31 mouse cellular contexts compared by ENCODE assay signal in the genomic region with DNA sequence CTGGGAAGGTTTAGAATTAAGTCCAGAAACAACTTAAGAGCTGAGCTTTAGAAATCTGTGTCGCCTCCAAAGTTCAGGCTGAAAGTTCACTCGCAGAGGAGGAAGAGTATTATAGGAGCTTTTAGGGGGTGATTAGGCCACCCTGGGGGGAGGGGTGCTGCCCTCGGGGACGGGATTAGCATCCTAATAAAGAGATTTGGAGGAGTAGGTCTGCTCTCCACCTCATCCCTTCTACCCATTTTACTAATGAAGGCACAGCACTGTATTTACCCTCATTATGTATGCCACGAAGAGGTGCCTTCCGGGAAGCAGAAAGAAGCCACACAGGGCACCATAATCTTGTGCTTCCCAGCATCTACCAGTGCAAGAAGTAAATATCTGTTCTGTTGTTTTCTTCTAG. TPM values are rescaled to one million over a fixed set of nuclear protein-coding genes. Genes with fewer than 3 reads are reported as not detected.
DNase-seq lines count a peak whose midpoint lies in the region; ATAC-seq and TF ChIP-seq lines count a peak whose summit lies in the region.
"Had no signal": no experiment of that assay in that cellular context is flagged by ENCODE, and none has a peak within 500 bp of the region (broad histone marks: within the 10 kb centered on the region; RNA-seq: fewer than 3 reads in every experiment).

No protein-coding gene starts in this region.

- peaks cover 67% of the 10 kb centered on the region for H3K27me3 ChIP-seq in forebrain, embryonic 10.5 days (ENCODE audit: poor library complexity, severe bottlenecking)
- peaks cover 30% of the 10 kb centered on the region for H3K27me3 ChIP-seq in forebrain, embryonic 13.5 days
- H3K27me3 ChIP-seq in midbrain, embryonic 11.5 days (ENCODE audit: control insufficient read depth, insufficient read depth, low read length), result peaks cover 19% of the 10 kb centered on the region; the same call in 1 of the 2 replicates
- peaks cover 8% of the 10 kb centered on the region for H3K27me3 ChIP-seq in midbrain, embryonic 13.5 days
- no peaks in the 10 kb centered on the region for H3K27me3 ChIP-seq in stomach, postnatal 0 days (ENCODE audit: control insufficient read depth, insufficient read depth, low read length)
- H3K27me3 ChIP-seq: forebrain, embryonic 15.5 days; Patski had no signal

- no peak for ATAC-seq in forebrain, embryonic 13.5 days
- ATAC-seq in midbrain, embryonic 11.5 days (ENCODE audit: low FRiP score), result no peak; the same call in 1 of the 2 replicates
- ATAC-seq in midbrain, embryonic 13.5 days, result no peak
- no peak for ATAC-seq in stomach, postnatal 0 days (ENCODE audit: low FRiP score, low TSS enrichment)
- ATAC-seq: activated CD4-positive, CD25-positive, alpha-beta regulatory T cell, adult 4 months; forebrain, embryonic 15.5 days; inflammation-experienced regulatory T-cells, adult 6 months; midbrain, embryonic 15.5 days; Patski had no signal

- no peak for TF ChIP-seq EP300 in stomach, postnatal 0 days (optimal IDR thresholded peaks at IDR 0.05)

- H3K4me1 ChIP-seq in forebrain, embryonic 10.5 days, result peaks cover 28% of the 10 kb centered on the region
- H3K4me1 ChIP-seq in forebrain, embryonic 13.5 days, result peaks cover 11% of the 10 kb centered on the region
- H3K4me1 ChIP-seq in midbrain, embryonic 11.5 days (ENCODE audit: control insufficient read depth, insufficient read depth, low read length), result peaks cover 7% of the 10 kb centered on the region
- peaks cover 35% of the 10 kb centered on the region for H3K4me1 ChIP-seq in midbrain, embryonic 13.5 days (replicated peaks)
- H3K4me1 ChIP-seq in stomach, postnatal 0 days (replicated peaks; ENCODE audit: control insufficient read depth, insufficient read depth), result no peaks in the 10 kb centered on the region
- H3K4me1 ChIP-seq: embryonic facial prominence, embryonic 12.5 days; heart, embryonic 12.5 days had no signal

- H3K4me2 ChIP-seq in forebrain, embryonic 13.5 days, result no peak overlapping the region
- no peak overlapping the region for H3K4me2 ChIP-seq in midbrain, embryonic 11.5 days
- H3K4me2 ChIP-seq in midbrain, embryonic 13.5 days (replicated peaks), result no peak overlapping the region; the same call in 1 of the 2 replicates
- no peak overlapping the region for H3K4me2 ChIP-seq in stomach, postnatal 0 days (replicated peaks; ENCODE audit: low read depth)
- H3K4me2 ChIP-seq: embryonic facial prominence, embryonic 12.5 days; forebrain, embryonic 15.5 days; heart, embryonic 12.5 days; hindbrain, embryonic 12.5 days; limb, embryonic 12.5 days; liver, embryonic 13.5 days; lung, embryonic 14.5 days; midbrain, embryonic 15.5 days had no signal

- no peaks in the 10 kb centered on the region for H3K9me3 ChIP-seq in forebrain, embryonic 10.5 days
- no peaks in the 10 kb centered on the region for H3K9me3 ChIP-seq in forebrain, embryonic 13.5 days (replicated peaks)
- no peaks in the 10 kb centered on the region; the same call in 1 of the 2 replicates for H3K9me3 ChIP-seq in midbrain, embryonic 11.5 days (ENCODE audit: control insufficient read depth, low read length)
- H3K9me3 ChIP-seq in midbrain, embryonic 13.5 days, result no peaks in the 10 kb centered on the region
- H3K9me3 ChIP-seq in stomach, postnatal 0 days (ENCODE audit: control insufficient read depth, low read length), result no peaks in the 10 kb centered on the region
- H3K9me3 ChIP-seq: embryonic facial prominence, embryonic 12.5 days; forebrain, embryonic 15.5 days; G1E; heart, embryonic 12.5 days; hindbrain, embryonic 12.5 days; limb, embryonic 12.5 days; liver, embryonic 13.5 days; midbrain, embryonic 15.5 days had no signal

- 7% methylated on average over 6 of the region's 6 CpGs for WGBS in forebrain, embryonic 10.5 days
- WGBS in forebrain, embryonic 13.5 days, result 5% methylated on average over 6 of the region's 6 CpGs
- 14% methylated on average over 6 of the region's 6 CpGs for WGBS in midbrain, embryonic 11.5 days
- 10% methylated on average over 6 of the region's 6 CpGs for WGBS in midbrain, embryonic 13.5 days
- WGBS in stomach, postnatal 0 days, result 44% methylated on average over 6 of the region's 6 CpGs

- no peak overlapping the region for H3K9ac ChIP-seq in forebrain, embryonic 13.5 days
- no peak overlapping the region for H3K9ac ChIP-seq in midbrain, embryonic 11.5 days (ENCODE audit: low read length)
- H3K9ac ChIP-seq in midbrain, embryonic 13.5 days (replicated peaks), result no peak overlapping the region
- no peak overlapping the region for H3K9ac ChIP-seq in stomach, postnatal 0 days (ENCODE audit: low read length)
- H3K9ac ChIP-seq: embryonic facial prominence, embryonic 12.5 days; forebrain, embryonic 15.5 days; heart, embryonic 12.5 days; hindbrain, embryonic 12.5 days; limb, embryonic 12.5 days; liver, embryonic 13.5 days; lung, embryonic 14.5 days; midbrain, embryonic 15.5 days had no signal

- no peak for TF ChIP-seq CTCF in stomach, postnatal 0 days (IDR thresholded peaks at IDR 0.05; ENCODE audit: low read depth)

- H3K27ac ChIP-seq in forebrain, embryonic 10.5 days, result no peak overlapping the region
- no peak overlapping the region for H3K27ac ChIP-seq in forebrain, embryonic 13.5 days
- H3K27ac ChIP-seq in midbrain, embryonic 11.5 days (ENCODE audit: low read depth, low read length), result no peak overlapping the region
- no peak overlapping the region for H3K27ac ChIP-seq in midbrain, embryonic 13.5 days
- H3K27ac ChIP-seq in stomach, postnatal 0 days (replicated peaks), result peak overlapping the region; percentile 66
- H3K27ac ChIP-seq: embryonic facial prominence, embryonic 12.5 days; forebrain, embryonic 15.5 days; hindbrain, embryonic 12.5 days; kidney, postnatal 0 days; limb, embryonic 12.5 days; liver, embryonic 13.5 days; midbrain, embryonic 15.5 days had no signal

- H3K36me3 ChIP-seq in forebrain, embryonic 10.5 days (replicated peaks), result no peaks in the 10 kb centered on the region
- H3K36me3 ChIP-seq in forebrain, embryonic 13.5 days (ENCODE audit: poor library complexity, severe bottlenecking), result no peaks in the 10 kb centered on the region
- no peaks in the 10 kb centered on the region for H3K36me3 ChIP-seq in midbrain, embryonic 11.5 days (ENCODE audit: control insufficient read depth, insufficient read depth, low read length)
- H3K36me3 ChIP-seq in midbrain, embryonic 13.5 days, result no peaks in the 10 kb centered on the region
- H3K36me3 ChIP-seq in stomach, postnatal 0 days (ENCODE audit: control insufficient read depth, insufficient read depth, low read length), result no peaks in the 10 kb centered on the region
- H3K36me3 ChIP-seq: embryonic facial prominence, embryonic 12.5 days; forebrain, embryonic 15.5 days; G1E; heart, embryonic 12.5 days; hindbrain, embryonic 12.5 days; limb, embryonic 12.5 days; liver, embryonic 13.5 days; midbrain, embryonic 15.5 days had no signal

- peak overlapping the region; percentile 19; the same call in 1 of the 2 replicates for H3K4me3 ChIP-seq in forebrain, embryonic 10.5 days
- H3K4me3 ChIP-seq in forebrain, embryonic 13.5 days, result no peak overlapping the region
- H3K4me3 ChIP-seq in midbrain, embryonic 11.5 days (ENCODE audit: low read depth, low read length), result no peak overlapping the region
- no peak overlapping the region for H3K4me3 ChIP-seq in midbrain, embryonic 13.5 days (replicated peaks)
- no peak overlapping the region for H3K4me3 ChIP-seq in stomach, postnatal 0 days (ENCODE audit: low read depth, low read length)
- H3K4me3 ChIP-seq: embryonic facial prominence, embryonic 12.5 days; forebrain, embryonic 15.5 days; heart, embryonic 12.5 days; hindbrain, embryonic 12.5 days; limb, embryonic 12.5 days; liver, embryonic 13.5 days; midbrain, embryonic 15.5 days; myocyte had no signal

- DNase-seq in forebrain, embryonic 10.5 days (ENCODE audit: extremely low spot score, low spot score), result no peak
- peak; percentile 87 for DNase-seq in midbrain, embryonic 11.5 days (ENCODE audit: low spot score, missing footprints)
- DNase-seq in R1 (ENCODE audit: low read depth, low spot score), result peak; percentile 63
- no peak for DNase-seq in stomach, postnatal 0 days (ENCODE audit: low spot score)
- no peak for DNase-seq in layer of hippocampus, adult 9-10 months (ENCODE audit: low spot score)
- DNase-seq: adrenal gland, postnatal 10 days; cerebellum, adult 2 months; cerebellum, postnatal 25 days; gastrocnemius, postnatal 14 days; heart, adult 11 months; heart, postnatal 14 days; kidney, adult 18-20 months; layer of hippocampus, postnatal 36 days; liver, embryonic 13.5 days; lung, embryonic 14.5 days; thymus, adult 18-20 months; thymus, postnatal 36 days had no signal

RNA-seq across cellular contexts. Expression of gene Zbtb8a, which starts 2.9 kb away (rescaled TPM):
- 5.8 and 6.0 TPM in 2 replicates for polyA plus RNA-seq in forebrain, embryonic 10.5 days (2016; fragmentation: Nextera tagmentation; extraction: Ambion mirVana)
- polyA plus RNA-seq in forebrain, embryonic 13.5 days (2015; fragmentation: Nextera tagmentation; extraction: Ambion mirVana), result 12.9 and 13.6 TPM in 2 replicates
- polyA plus RNA-seq in midbrain, embryonic 11.5 days (2014; fragmentation: Nextera tagmentation; extraction: Ambion mirVana), result 6.7 and 8.3 TPM in 2 replicates
- polyA plus RNA-seq in midbrain, embryonic 13.5 days (2015; fragmentation: Nextera tagmentation; extraction: Ambion mirVana), result 17.2 and 19.7 TPM in 2 replicates
- 12.2 and 13.0 TPM in 2 replicates for polyA plus RNA-seq in stomach, postnatal 0 days (2015; fragmentation: Nextera tagmentation; extraction: Ambion mirVana)

RNA-seq across cellular contexts. Expression of gene Zbtb8os, which starts 39.5 kb away (rescaled TPM):
- polyA plus RNA-seq in forebrain, embryonic 10.5 days (2016; fragmentation: Nextera tagmentation; extraction: Ambion mirVana), result 46.5 and 55.4 TPM in 2 replicates
- 33.8 and 36.2 TPM in 2 replicates for polyA plus RNA-seq in forebrain, embryonic 13.5 days (2015; fragmentation: Nextera tagmentation; extraction: Ambion mirVana)
- 42.7 and 45.0 TPM in 2 replicates for polyA plus RNA-seq in midbrain, embryonic 11.5 days (2014; fragmentation: Nextera tagmentation; extraction: Ambion mirVana)
- polyA plus RNA-seq in midbrain, embryonic 13.5 days (2015; fragmentation: Nextera tagmentation; extraction: Ambion mirVana), result 28.0 and 32.2 TPM in 2 replicates
- polyA plus RNA-seq in stomach, postnatal 0 days (2015; fragmentation: Nextera tagmentation; extraction: Ambion mirVana), result 41.7 and 42.5 TPM in 2 replicates

RNA-seq across cellular contexts. Expression of gene Rbbp4, which starts 39.8 kb away (rescaled TPM):
- polyA plus RNA-seq in forebrain, embryonic 10.5 days (2016; fragmentation: Nextera tagmentation; extraction: Ambion mirVana), result 546 and 553 TPM in 2 replicates
- 534 and 564 TPM in 2 replicates for polyA plus RNA-seq in forebrain, embryonic 13.5 days (2015; fragmentation: Nextera tagmentation; extraction: Ambion mirVana)
- polyA plus RNA-seq in midbrain, embryonic 11.5 days (2014; fragmentation: Nextera tagmentation; extraction: Ambion mirVana), result 561 and 604 TPM in 2 replicates
- polyA plus RNA-seq in midbrain, embryonic 13.5 days (2015; fragmentation: Nextera tagmentation; extraction: Ambion mirVana), result 419 and 460 TPM in 2 replicates
- polyA plus RNA-seq in stomach, postnatal 0 days (2015; fragmentation: Nextera tagmentation; extraction: Ambion mirVana), result 149 and 153 TPM in 2 replicates

Comparison
In these comparisons a context has a peak if more than half of its experiments do, and no peak if none do; other contexts are left out.
1. DNase-seq: peak in midbrain, embryonic 11.5 days (single experiment) and R1 (single experiment); none in forebrain, embryonic 10.5 days (single experiment), stomach, postnatal 0 days (single experiment) and layer of hippocampus, adult 9-10 months (single experiment).